Mouse (Mus musculus): ENCODE results near the gene Prm2. TPM values are rescaled to one million over a fixed set of nuclear protein-coding genes. Genes with fewer than 3 reads are reported as not detected.

Gene Prm2
- not detected in 2 replicates for polyA plus RNA-seq (2015; fragmentation: Nextera tagmentation; extraction: Ambion mirVana)

GRCm38 (mm10) chr16:10796034-10796433 is at the start of gene Prm2:
Prm2 (minus strand) TSS chr16:10796134.
- ATAC-seq (ENCODE audit: extremely low read depth, insufficient number of reproducible peaks, low FRiP score, low TSS enrichment), result no peak

DNA sequence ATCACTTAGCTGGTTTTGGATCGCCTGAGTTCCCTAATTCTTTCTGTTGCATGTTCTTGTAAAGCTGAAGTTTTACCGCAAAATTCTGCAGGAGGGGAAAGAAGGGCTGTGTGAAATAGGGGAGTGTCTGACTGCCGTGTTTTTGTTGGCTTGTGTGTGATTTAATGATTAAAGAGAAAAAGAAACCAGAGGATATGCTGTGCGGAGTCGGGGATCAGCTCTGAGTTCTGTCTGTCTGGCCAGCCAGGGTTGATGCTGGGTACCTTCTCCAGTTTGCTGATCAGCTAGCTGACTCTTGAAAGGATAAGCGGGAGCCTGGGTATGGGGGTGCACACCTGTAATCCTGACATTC is 48.4 kb upstream of the Prm2 start:
- peak overlapping the region; percentile 72 for H3K4me2 ChIP-seq
- peak overlapping the region; percentile 87 for H3K27ac ChIP-seq (replicated peaks)
- peaks cover 6% of the 10 kb centered on the region; the same call in 1 of the 2 replicates for H3K36me3 ChIP-seq
- H3K4me1 ChIP-seq, result peaks cover 52% of the 10 kb centered on the region
- no peaks in the 10 kb centered on the region for H3K27me3 ChIP-seq (replicated peaks)
- no peak for ATAC-seq (ENCODE audit: extremely low read depth, insufficient number of reproducible peaks, low FRiP score, low TSS enrichment)
- peak overlapping the region; percentile 68 for H3K9ac ChIP-seq
- peak overlapping the region; percentile 45 for H3K4me3 ChIP-seq
- no peaks in the 10 kb centered on the region for H3K9me3 ChIP-seq
- WGBS, result 39% methylated on average over 6 of the region's 6 CpGs

More at GRCm38 (mm10) chr16:10796034-10796433, at the start of gene Prm2:
- no peak within 1 kb of the TSS for H3K27ac ChIP-seq (replicated peaks)
- H3K4me2 ChIP-seq, result no peak within 1 kb of the TSS
- peaks cover 51% of the 10 kb centered on the region for H3K27me3 ChIP-seq (replicated peaks)
- H3K4me3 ChIP-seq, result no peak within 1 kb of the TSS
- H3K4me1 ChIP-seq, result no peaks in the 10 kb centered on the region
- no peak within 1 kb of the TSS for H3K9ac ChIP-seq
- 69% methylated on average over 6 of the region's 6 CpGs for WGBS
- no peaks in the 10 kb centered on the region for H3K9me3 ChIP-seq
- H3K36me3 ChIP-seq, result no peaks in the 10 kb centered on the region

DNA sequence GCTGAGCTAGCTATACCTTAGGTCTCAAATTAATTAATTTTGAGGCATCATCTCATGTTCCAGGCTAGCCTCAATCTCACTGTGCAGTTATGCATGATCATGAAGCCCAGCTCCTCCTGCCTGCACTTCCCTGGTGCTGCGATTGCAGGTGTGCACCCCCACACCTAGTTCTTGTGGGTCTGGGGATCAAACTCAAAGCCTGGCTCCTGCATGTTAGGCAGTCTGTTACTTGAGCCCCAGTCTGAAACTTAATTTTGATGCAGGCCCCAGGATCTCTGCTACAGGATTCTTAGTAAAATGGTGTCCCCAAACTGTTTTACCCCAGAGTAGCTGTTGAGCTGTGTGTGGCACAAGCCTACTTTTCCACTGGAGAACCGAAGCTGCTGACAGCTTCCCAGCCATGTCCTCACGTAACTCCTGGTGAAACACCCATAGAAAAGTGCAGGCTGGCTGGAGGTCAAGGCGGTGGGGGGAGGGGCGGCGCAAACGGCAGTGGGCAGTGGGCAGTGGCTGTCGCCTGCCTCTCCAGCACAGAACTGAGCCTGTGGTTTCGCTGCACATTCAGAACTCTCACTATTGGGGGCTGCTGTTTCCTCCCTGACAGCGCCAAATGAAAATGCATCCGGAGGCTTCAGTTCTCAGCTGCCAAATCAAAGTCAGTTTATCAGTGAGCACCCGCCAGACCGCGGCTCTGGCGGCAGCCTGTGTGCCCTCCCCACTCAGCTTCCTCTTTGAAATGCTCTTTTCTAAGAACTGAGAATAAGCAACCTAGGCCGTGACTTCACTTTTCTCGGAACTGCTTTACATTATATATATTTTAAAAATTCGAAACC is 47.8 kb upstream of the Prm2 start:
- peak overlapping the region; percentile 87 for H3K27ac ChIP-seq (replicated peaks)
- no peaks in the 10 kb centered on the region for H3K9me3 ChIP-seq
- peak overlapping the region; percentile 68 for H3K9ac ChIP-seq
- H3K36me3 ChIP-seq, result peaks cover 6% of the 10 kb centered on the region; the same call in 1 of the 2 replicates
- WGBS, result 6% methylated on average over 18 of the region's 18 CpGs
- ATAC-seq (ENCODE audit: extremely low read depth, insufficient number of reproducible peaks, low FRiP score, low TSS enrichment), result peak; percentile 38
- peaks cover 52% of the 10 kb centered on the region for H3K4me1 ChIP-seq
- H3K27me3 ChIP-seq (replicated peaks), result no peaks in the 10 kb centered on the region
- peak overlapping the region; percentile 72 for H3K4me2 ChIP-seq
- peak overlapping the region; percentile 45 for H3K4me3 ChIP-seq

DNA sequence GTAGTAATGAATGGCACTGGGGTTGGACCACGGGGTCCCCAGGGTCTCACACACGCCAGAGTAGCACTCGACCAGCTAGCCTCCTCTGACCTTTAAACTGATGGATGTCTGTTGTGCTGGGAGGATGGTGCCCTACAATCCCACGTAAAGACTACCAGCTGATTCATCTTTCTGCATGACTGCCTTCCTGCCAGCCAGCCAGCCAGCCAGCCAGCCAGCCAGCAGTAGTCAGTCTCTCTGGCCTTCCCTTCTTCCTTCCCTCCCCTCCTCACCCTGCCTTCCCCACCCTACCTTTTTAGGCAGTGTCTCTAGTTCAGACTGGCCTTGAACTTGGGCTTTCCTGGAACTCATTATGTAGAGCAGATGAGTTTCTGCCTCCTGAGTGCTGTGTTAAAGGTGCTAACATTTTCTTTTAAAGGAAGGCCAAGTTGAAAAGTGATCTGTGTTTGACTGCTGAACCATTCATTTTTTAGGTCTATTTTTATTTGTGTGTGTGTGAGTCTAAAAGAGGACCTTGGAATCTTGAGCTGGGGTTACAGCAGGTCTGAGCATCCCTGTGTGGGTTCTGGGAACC is 46.4 kb upstream of the Prm2 start:
- 94% methylated on average over 4 of the region's 4 CpGs for WGBS
- no peaks in the 10 kb centered on the region for H3K9me3 ChIP-seq
- H3K27me3 ChIP-seq (replicated peaks), result no peaks in the 10 kb centered on the region
- no peak overlapping the region for H3K4me3 ChIP-seq
- H3K9ac ChIP-seq, result no peak overlapping the region
- no peak overlapping the region for H3K4me2 ChIP-seq
- no peak for ATAC-seq (ENCODE audit: extremely low read depth, insufficient number of reproducible peaks, low FRiP score, low TSS enrichment)
- no peak overlapping the region for H3K27ac ChIP-seq (replicated peaks)
- H3K36me3 ChIP-seq, result peaks cover 6% of the 10 kb centered on the region; the same call in 1 of the 2 replicates
- H3K4me1 ChIP-seq, result peaks cover 65% of the 10 kb centered on the region

DNA sequence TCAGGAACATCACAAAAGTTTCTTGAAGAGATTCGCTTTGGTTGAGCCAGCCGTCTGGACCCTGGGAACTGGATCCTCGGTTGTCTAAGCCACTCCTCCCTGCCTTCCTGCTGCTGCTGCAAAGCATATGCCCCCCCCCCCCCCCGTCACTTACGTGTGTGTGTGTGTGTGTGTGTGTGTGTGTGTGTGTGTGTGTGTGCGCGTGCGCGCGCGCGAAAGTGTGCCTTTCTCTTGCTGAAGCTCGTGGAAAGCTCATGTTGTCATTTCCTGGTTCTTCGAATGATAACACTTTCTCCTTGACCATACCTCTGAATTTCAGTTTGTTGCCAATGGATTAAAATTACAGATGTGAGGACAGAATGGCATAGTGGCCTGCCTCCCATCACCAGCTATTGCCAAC is 44.1 kb upstream of the Prm2 start:
- Histone ChIP-seq H3K4me2 (no peak overlapping the region), H3K27me3 (replicated peaks) (no peaks in the 10 kb centered on the region), H3K4me1 (peaks cover 78% of the 10 kb centered on the region), H3K9me3 (no peaks in the 10 kb centered on the region), H3K36me3 (peaks cover 6% of the 10 kb centered on the region; the same call in 1 of the 2 replicates), H3K27ac (replicated peaks) (peak overlapping the region; percentile 89; the same call in 1 of the 2 replicates), H3K9ac (0 out of 2 replicates have a peak overlapping the region, but pooled peaks have one; percentile 25), H3K4me3 (no peak overlapping the region)
- 74% methylated on average over 13 of the region's 14 CpGs for WGBS
- ATAC-seq (ENCODE audit: extremely low read depth, insufficient number of reproducible peaks, low FRiP score, low TSS enrichment), result no peak

DNA sequence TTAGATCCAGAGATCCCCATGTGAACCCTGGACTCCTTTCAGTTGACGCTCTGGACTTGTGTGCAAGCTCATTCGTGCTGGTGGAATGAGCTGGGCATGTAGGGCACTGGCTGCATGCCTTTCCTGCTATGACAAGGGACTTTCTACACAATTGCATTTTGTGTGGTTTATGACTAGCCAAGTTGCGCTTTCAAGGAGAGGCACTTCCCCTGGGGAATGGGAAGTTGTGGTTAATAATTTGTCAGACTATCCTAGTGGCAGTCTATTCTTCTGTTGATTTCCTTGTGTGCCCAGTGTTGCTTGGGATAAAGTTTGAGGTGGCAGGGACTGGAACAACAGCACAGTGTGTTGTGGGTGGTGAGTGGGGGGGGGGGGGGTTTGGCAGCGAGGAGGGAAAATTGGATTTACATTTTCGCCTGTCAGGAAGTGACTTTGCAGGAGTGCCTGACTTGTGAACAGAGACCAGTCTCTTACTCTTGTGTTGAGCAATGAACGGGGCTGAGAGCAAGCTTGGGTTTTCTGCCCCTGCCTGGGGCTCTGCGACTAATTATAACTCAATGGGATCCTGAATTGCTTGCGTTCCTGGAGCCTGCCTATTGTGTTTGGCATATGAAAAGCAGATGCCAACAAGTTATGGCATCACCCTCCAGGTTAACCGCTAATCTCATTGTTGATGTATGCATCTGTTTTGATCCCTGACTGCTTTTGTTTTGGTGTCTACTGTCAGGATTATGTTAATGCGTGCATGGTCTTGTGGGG is 42.7 kb upstream of the Prm2 start:
- no peaks in the 10 kb centered on the region for H3K9me3 ChIP-seq
- H3K9ac ChIP-seq, result peak overlapping the region; percentile 58
- ATAC-seq (ENCODE audit: extremely low read depth, insufficient number of reproducible peaks, low FRiP score, low TSS enrichment), result no peak
- H3K4me3 ChIP-seq, result no peak overlapping the region; the same call in 1 of the 2 replicates
- H3K4me1 ChIP-seq, result peaks cover 75% of the 10 kb centered on the region
- H3K27me3 ChIP-seq (replicated peaks), result no peaks in the 10 kb centered on the region
- peaks cover 6% of the 10 kb centered on the region; the same call in 1 of the 2 replicates for H3K36me3 ChIP-seq
- WGBS, result 32% methylated on average over 10 of the region's 10 CpGs
- H3K27ac ChIP-seq (replicated peaks), result peak overlapping the region; percentile 89
- H3K4me2 ChIP-seq, result peak overlapping the region; percentile 48

DNA sequence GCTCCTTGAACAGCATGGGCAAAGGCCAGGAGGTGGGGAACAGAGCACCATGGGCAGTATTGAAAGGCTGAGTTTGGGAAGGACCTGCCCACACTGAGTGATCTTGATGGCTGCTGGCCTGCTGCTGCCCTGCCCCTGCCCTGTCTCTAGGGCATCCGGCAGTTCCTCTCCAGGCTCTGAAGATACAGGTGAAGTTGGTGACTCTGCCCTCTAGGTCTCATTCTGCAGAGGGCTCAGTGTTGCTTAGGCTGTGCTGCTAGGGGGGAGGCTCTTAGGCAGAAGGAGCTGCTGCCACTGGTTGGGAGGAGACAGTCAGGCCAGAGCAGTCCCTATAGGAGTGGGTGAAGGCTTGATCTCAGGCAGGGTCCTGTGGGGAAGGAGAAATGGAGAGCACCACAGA is 42.0 kb upstream of the Prm2 start:
- Histone ChIP-seq H3K4me1 (peaks cover 67% of the 10 kb centered on the region), H3K4me3 (no peak overlapping the region), H3K9ac (peak overlapping the region; percentile 58), H3K27me3 (replicated peaks) (no peaks in the 10 kb centered on the region), H3K9me3 (no peaks in the 10 kb centered on the region), H3K36me3 (peaks cover 6% of the 10 kb centered on the region; the same call in 1 of the 2 replicates), H3K27ac (replicated peaks) (peak overlapping the region; percentile 89), H3K4me2 (peak overlapping the region; percentile 48)
- ATAC-seq (ENCODE audit: extremely low read depth, insufficient number of reproducible peaks, low FRiP score, low TSS enrichment), result no peak
- 56% methylated on average over 1 of the region's 1 CpGs for WGBS

GRCm38 (mm10) chr16:10837250-10837649 is 41.3 kb upstream of the Prm2 start:
- ATAC-seq (ENCODE audit: extremely low read depth, insufficient number of reproducible peaks, low FRiP score, low TSS enrichment), result no peak
- WGBS, result 81% methylated on average over 3 of the region's 3 CpGs
- H3K27ac ChIP-seq (replicated peaks), result no peak overlapping the region

DNA sequence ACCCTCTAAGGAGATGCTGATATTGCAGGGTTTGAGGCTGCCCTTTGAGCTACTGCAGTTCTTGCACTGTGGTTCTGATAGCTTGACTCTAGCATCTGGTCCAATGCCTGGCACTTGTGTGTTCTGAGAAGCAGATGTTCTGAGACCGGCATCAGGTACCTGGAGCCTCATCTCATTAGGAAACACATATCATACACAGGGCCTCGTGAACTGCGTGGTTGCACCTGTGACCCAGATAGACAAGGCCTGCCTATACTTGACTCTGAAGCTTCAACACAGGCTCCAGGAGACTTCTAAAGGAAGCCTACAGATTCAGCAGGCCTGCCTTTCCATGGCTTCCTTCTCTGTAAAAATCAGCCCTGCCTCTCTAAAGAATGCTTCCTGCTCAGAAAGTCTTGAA is 40.5 kb upstream of the Prm2 start:
- no peak overlapping the region; the same call in 1 of the 2 replicates for H3K9ac ChIP-seq
- H3K27ac ChIP-seq (replicated peaks), result no peak overlapping the region
- H3K36me3 ChIP-seq, result peaks cover 6% of the 10 kb centered on the region; the same call in 1 of the 2 replicates
- H3K4me3 ChIP-seq, result no peak overlapping the region
- WGBS, result 90% methylated on average over 3 of the region's 3 CpGs
- peaks cover 59% of the 10 kb centered on the region for H3K4me1 ChIP-seq
- no peak for ATAC-seq (ENCODE audit: extremely low read depth, insufficient number of reproducible peaks, low FRiP score, low TSS enrichment)
- no peaks in the 10 kb centered on the region for H3K27me3 ChIP-seq (replicated peaks)
- no peaks in the 10 kb centered on the region for H3K9me3 ChIP-seq
- 0 out of 2 replicates have a peak overlapping the region, but pooled peaks have one; percentile 94 for H3K4me2 ChIP-seq

More at GRCm38 (mm10) chr16:10837250-10837649, 41.3 kb upstream of the Prm2 start:
- Histone ChIP-seq H3K9me3 (no peaks in the 10 kb centered on the region), H3K9ac (no peak overlapping the region), H3K4me2 (no peak overlapping the region), H3K36me3 (peaks cover 6% of the 10 kb centered on the region; the same call in 1 of the 2 replicates), H3K4me1 (peaks cover 61% of the 10 kb centered on the region), H3K4me3 (no peak overlapping the region), H3K27me3 (replicated peaks) (no peaks in the 10 kb centered on the region)

GRCm38 (mm10) chr16:10834911-10835587 is 39.1 kb upstream of the Prm2 start, which contains the start of gene Rmi2:
Rmi2 (plus strand) TSS chr16:10835059.
- peak; percentile 70 for ATAC-seq (ENCODE audit: extremely low read depth, insufficient number of reproducible peaks, low FRiP score, low TSS enrichment)
- H3K36me3 ChIP-seq, result no peaks in the 10 kb centered on the region
- no peaks in the 10 kb centered on the region for H3K9me3 ChIP-seq
- H3K4me1 ChIP-seq, result peaks cover 55% of the 10 kb centered on the region
- H3K4me2 ChIP-seq, result peak within 1 kb of the TSS; percentile 94
- peak within 1 kb of the TSS; percentile 83 for H3K27ac ChIP-seq (replicated peaks)
- under 1% methylated on average over 52 of the region's 69 CpGs for WGBS
- H3K27me3 ChIP-seq (replicated peaks), result no peaks in the 10 kb centered on the region
- peak within 1 kb of the TSS; percentile 90 for H3K4me3 ChIP-seq
- H3K9ac ChIP-seq, result peak within 1 kb of the TSS; percentile 91
